Mouse (Mus musculus): ENCODE data around the gene Myo9a.
"Not testable (repeated sequence)": the region's sequence is repeated elsewhere in the genome, so short reads cannot be mapped to it uniquely, and the experiment has no call there.

DNA sequence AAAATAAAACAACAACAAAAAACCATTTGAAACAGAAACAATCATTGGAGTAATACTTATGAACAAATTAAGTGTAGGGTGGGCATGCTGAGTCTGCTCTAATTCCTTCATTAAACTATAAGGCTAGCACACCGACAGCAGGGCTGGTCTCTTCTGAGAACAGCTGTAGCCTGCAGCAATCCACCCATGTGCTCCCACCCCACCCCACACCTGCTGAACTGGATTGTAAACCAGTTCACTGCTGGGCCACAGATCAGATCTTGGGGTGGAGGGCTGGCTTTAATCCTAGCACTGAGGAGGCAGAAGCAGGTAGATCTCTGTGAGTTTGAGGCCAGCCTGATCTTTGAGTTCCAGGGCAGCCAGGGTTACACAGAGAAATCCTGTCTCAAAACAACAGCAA lies 207.4 kb downstream of the Myo9a start:
- TF ChIP-seq GATA1, TAL1 (IDR thresholded peaks at IDR 0.05; ENCODE audit: low read length): not testable (repeated sequence)

Measured in erythroblast, embryonic 14.5 days (primary cell).